Mouse (Mus musculus) liver, embryonic 15.5 days (tissue): ENCODE measurements around the gene Htr6. TPM values are rescaled to one million over a fixed set of nuclear protein-coding genes. Genes with fewer than 3 reads are reported as not detected.

ENCODE experiments used
- ATAC-seq: fragments of 200-750 bp; cut with Nextera tagmentation; 2 replicates; pipeline ENCODE4 v1.8.0; 2017; ENCODE audit warnings: moderate number of reproducible peaks, mild to moderate bottlenecking, moderate library complexity; ENCODE audit not compliant: insufficient read depth
- H3K27ac ChIP-seq: fragments of 300-500 bp; sonication (generic); replicated peaks from 2 replicates; pipeline ENCODE4 v1.5.1; 2015; ENCODE audit warnings: mild to moderate bottlenecking, inconsistent platforms
- H3K27me3 ChIP-seq: fragments of 300-500 bp; sonication (generic); 2 replicates; pipeline ENCODE4 v1.6.1; 2015; ENCODE audit warnings: mild to moderate bottlenecking, inconsistent platforms
- H3K36me3 ChIP-seq: fragments of 300-500 bp; sonication (generic); replicated peaks from 2 replicates; pipeline ENCODE4 v1.6.1; 2015; ENCODE audit warnings: moderate library complexity, mild to moderate bottlenecking, inconsistent platforms
- H3K4me1 ChIP-seq: fragments of 300-500 bp; sonication (generic); replicated peaks from 2 replicates; pipeline ENCODE4 v1.6.1; 2015; ENCODE audit warnings: inconsistent platforms
- H3K4me2 ChIP-seq: fragments of 300-500 bp; sonication (generic); 2 replicates; pipeline ENCODE4 v1.6.1; 2015; ENCODE audit warnings: moderate library complexity, mild to moderate bottlenecking, inconsistent platforms
- H3K4me3 ChIP-seq: fragments of 300-500 bp; sonication (generic); replicated peaks from 2 replicates; pipeline ENCODE4 v1.5.1; 2015; ENCODE audit warnings: mild to moderate bottlenecking, inconsistent platforms
- H3K9ac ChIP-seq: fragments of 300-500 bp; sonication (generic); 2 replicates; pipeline ENCODE4 v1.6.1; 2015; ENCODE audit warnings: moderate library complexity, mild to moderate bottlenecking, inconsistent platforms
- H3K9me3 ChIP-seq: fragments of 300-500 bp; sonication (generic); replicated peaks from 2 replicates; pipeline ENCODE4 v1.6.1; 2016; ENCODE audit warnings: inconsistent platforms
- WGBS: fragments of 180-500 bp; shearing (Covaris S2); methylation state at CpG from one replicate; pipeline ENCODE4 v1.1.7; 2015; ENCODE audit warnings: mixed read lengths; ENCODE audit not compliant: insufficient replicate concordance; 5-methylcytosine and 5-hydroxymethylcytosine counted together
- polyA plus RNA-seq: library from polyadenylated mRNA; unstranded; fragments of >200 nt; fragmentation: Nextera tagmentation; extraction: Ambion mirVana; gene quantifications from 2 replicates; pipeline ENCODE4 v1.2.1, GENCODE M21; 2015

The Htr6 gene
- polyA plus RNA-seq, 1 experiment from 2014 or later, result not detected

DNA sequence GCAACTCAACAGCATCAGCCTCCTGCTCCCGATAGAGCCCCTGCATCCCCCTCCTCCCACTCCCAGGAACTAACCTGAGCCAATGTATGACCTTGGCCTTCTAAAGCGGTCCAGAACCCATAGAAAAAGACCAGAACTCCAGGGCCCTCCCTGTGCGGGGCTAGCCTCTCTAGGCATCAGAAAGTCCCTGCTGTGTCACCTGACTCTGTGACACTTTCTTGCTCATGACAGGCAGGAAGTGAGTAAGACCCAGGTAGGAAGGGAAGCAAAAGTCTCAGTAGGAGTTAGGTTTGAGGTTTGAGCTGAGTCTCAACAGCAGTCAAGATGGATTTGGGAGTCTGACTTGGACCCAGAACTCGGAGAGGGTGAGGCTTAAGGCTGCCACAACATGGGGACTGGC is 11.6 kb upstream of the Htr6 start:
- Histone ChIP-seq H3K27ac (no peak overlapping the region), H3K36me3 (no peaks in the 10 kb centered on the region), H3K9ac (no peak overlapping the region), H3K4me1 (peaks cover 4% of the 10 kb centered on the region), H3K27me3 (peaks cover 89% of the 10 kb centered on the region), H3K4me3 (no peak overlapping the region), H3K4me2 (no peak overlapping the region), H3K9me3 (no peaks in the 10 kb centered on the region)
- no peak for ATAC-seq
- 43% methylated on average over 4 of the region's 4 CpGs for WGBS

DNA sequence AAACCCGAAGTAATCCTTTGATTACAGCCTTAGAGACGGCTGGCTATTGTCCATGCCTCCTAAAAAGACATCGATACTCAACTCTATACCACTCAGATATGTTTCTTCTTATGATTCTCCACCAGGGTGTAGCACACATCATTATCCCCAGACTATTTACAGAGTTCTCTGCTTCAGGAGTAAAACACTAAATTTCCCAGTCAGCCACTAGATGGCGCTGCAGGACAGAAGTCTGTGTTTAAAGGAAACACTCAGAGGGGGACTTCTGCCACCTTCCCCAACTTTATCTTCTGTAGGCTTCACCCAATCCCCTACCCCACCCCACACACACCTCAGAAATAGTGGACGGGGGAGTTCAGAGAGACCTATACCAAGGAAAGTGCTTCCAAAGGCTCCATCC is 10.7 kb upstream of the Htr6 start:
- H3K4me2 ChIP-seq, result no peak overlapping the region
- no peak for ATAC-seq
- peaks cover 87% of the 10 kb centered on the region for H3K27me3 ChIP-seq
- H3K4me1 ChIP-seq, result no peaks in the 10 kb centered on the region
- no peak overlapping the region for H3K4me3 ChIP-seq
- 10% methylated on average over 5 of the region's 5 CpGs for WGBS
- H3K9me3 ChIP-seq, result no peaks in the 10 kb centered on the region
- no peaks in the 10 kb centered on the region for H3K36me3 ChIP-seq
- no peak overlapping the region for H3K27ac ChIP-seq
- H3K9ac ChIP-seq, result no peak overlapping the region

DNA sequence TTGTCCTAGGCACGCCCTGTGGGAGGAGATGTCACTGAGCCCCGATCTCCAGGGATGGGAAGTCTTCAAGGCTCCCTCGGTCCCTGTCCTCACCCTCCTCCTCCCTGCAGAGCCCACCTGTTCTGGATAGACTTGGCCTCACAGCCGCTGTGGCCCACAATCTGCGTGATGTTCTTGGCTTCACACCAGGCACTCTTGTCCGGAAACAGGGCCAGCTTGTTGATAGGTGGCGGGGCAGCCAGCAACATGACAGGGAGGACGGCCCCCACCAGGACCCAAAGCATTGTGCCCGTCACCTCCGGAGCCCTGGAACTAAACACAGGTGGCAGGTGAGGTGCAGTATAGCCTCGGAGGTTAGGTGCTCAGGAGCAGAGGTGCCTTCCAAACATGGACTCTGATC is 10.0 kb upstream of the Htr6 start:
- Histone ChIP-seq H3K36me3 (no peaks in the 10 kb centered on the region), H3K4me2 (no peak overlapping the region), H3K9ac (no peak overlapping the region), H3K27ac (no peak overlapping the region), H3K27me3 (peaks cover 82% of the 10 kb centered on the region), H3K9me3 (no peaks in the 10 kb centered on the region), H3K4me3 (no peak overlapping the region), H3K4me1 (no peaks in the 10 kb centered on the region)
- ATAC-seq, result no peak
- WGBS, result 55% methylated on average over 11 of the region's 11 CpGs

DNA sequence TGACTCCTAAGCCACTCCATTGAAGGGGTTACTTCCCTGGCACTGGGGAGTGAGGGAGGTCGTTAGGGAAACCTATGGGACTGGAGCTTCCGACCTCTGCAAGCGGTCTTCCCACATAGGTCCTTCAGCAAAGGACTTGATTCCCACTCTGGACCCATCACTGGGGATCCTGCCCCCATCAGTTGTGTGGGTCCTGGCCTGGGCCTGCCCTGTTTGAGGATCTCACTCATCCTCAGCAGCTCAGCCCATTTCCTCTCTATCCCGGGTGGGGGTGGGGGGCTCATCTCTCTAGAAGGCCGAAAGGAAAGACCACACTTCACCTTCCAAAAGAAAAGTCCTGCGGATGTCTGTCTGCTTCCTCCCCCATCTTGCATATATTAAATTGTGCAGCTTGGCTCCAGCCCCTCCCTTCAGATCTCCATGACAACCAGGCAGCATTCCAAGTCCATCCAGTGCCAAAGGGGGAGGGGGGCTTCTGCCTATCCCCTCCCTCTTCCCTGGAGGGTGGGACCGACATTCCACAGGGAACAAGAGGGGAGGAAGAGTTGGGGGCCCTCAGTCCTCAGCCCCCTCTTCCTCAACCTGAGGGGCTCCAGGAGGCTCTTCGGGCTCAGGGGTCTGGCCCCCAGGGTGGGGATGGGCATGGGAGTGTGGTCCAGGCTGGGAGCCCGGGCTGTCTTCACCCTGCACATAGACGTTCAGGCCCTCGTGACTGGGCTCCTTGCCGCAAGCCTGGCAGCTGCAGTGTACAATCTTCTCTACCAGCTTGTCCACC is 7.6 kb upstream of the Htr6 start:
- 40% methylated on average over 12 of the region's 12 CpGs for WGBS
- Histone ChIP-seq H3K4me3 (no peak overlapping the region), H3K4me1 (no peaks in the 10 kb centered on the region), H3K4me2 (no peak overlapping the region), H3K27me3 (peaks cover 69% of the 10 kb centered on the region), H3K27ac (no peak overlapping the region), H3K9ac (no peak overlapping the region), H3K36me3 (no peaks in the 10 kb centered on the region), H3K9me3 (no peaks in the 10 kb centered on the region)
- no peak for ATAC-seq

DNA sequence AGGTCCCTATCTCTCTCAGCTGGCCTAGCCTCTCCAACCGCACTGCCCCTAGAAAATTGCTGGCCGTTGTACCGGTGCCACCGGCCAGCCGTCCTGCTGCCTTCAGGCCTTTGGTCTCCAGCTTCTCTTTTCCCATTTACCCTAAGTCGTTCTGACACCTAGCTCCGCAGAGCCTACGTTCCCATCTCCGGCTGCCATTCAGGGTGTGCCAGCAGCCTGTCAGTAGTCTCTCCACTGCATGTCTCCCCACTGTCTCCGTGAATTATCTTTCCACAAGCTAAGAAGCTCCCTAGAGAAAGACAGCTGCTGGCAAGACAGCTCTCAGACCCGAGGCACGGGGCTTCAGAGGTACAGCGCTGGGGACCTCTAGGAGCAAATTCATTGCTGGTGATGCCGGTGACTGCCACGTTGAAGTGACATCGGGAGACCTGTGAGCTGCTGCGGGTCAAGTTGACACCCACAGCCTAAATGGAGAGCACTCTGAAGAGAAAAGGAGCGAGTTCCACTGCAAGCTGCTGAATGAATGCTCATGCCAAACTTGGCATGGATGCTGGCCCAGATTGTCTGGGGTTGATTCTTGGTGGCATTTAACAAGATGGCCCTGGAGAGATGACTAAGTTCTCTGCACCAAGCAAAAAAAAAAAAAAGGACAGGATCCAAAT is 6.0 kb upstream of the Htr6 start:
- no peak overlapping the region for H3K9ac ChIP-seq
- no peaks in the 10 kb centered on the region for H3K4me1 ChIP-seq
- no peak for ATAC-seq
- peaks cover 68% of the 10 kb centered on the region for H3K27me3 ChIP-seq
- H3K4me2 ChIP-seq, result no peak overlapping the region
- no peak overlapping the region for H3K4me3 ChIP-seq
- 64% methylated on average over 18 of the region's 18 CpGs for WGBS
- no peak overlapping the region for H3K27ac ChIP-seq
- no peaks in the 10 kb centered on the region for H3K36me3 ChIP-seq
- no peaks in the 10 kb centered on the region for H3K9me3 ChIP-seq

DNA sequence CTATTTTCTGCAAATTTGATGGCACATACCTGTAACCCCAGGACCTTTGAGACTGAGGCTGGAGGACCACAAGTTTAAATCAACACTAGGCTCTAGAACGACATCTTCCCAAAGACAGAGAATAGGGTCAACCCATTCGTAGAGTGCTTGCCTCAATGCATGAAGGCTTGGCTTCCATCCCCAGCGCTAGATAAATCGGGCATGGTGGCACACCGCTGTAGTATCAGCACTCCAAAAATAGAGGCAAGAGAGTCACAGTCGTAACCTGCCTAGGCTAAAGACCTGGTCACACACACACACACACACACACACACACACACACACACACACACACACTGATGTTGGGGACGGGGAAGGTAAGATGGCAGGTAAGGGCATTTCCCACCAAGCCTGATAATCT is 4.9 kb upstream of the Htr6 start:
- ATAC-seq, result no peak
- 79% methylated on average over 7 of the region's 7 CpGs for WGBS
- Histone ChIP-seq H3K27me3 (peaks cover 71% of the 10 kb centered on the region), H3K9ac (no peak overlapping the region), H3K4me2 (no peak overlapping the region), H3K4me1 (peaks cover 3% of the 10 kb centered on the region; the same call in 1 of the 2 replicates), H3K9me3 (no peaks in the 10 kb centered on the region), H3K36me3 (no peaks in the 10 kb centered on the region), H3K27ac (no peak overlapping the region), H3K4me3 (no peak overlapping the region)

DNA sequence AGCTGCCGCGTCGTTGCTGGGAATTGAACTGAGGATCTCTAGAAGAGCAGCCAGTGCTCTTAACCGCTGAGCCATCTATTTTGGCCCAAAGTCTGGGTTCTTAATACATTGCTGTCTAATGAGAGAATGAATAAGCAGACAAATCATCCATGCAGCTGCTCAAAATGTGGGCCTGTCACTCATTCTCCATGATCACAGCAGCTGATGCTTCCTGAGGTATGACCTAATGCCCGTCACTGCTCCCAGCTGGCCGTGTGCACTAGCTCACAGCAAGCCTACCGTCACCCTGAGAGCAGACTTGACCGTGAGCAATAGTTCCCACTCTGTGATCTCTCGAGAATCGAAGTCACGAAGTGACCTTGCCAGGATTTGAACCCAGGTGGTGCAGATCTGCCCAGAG is 4.1 kb upstream of the Htr6 start:
- H3K27ac ChIP-seq, result no peak overlapping the region
- H3K4me1 ChIP-seq, result peaks cover 6% of the 10 kb centered on the region; the same call in 1 of the 2 replicates
- WGBS, result 70% methylated on average over 11 of the region's 11 CpGs
- H3K27me3 ChIP-seq, result peaks cover 72% of the 10 kb centered on the region
- ATAC-seq, result no peak
- H3K4me2 ChIP-seq, result no peak overlapping the region
- H3K9me3 ChIP-seq, result no peaks in the 10 kb centered on the region
- no peak overlapping the region for H3K9ac ChIP-seq
- H3K36me3 ChIP-seq, result no peaks in the 10 kb centered on the region
- no peak overlapping the region for H3K4me3 ChIP-seq

DNA sequence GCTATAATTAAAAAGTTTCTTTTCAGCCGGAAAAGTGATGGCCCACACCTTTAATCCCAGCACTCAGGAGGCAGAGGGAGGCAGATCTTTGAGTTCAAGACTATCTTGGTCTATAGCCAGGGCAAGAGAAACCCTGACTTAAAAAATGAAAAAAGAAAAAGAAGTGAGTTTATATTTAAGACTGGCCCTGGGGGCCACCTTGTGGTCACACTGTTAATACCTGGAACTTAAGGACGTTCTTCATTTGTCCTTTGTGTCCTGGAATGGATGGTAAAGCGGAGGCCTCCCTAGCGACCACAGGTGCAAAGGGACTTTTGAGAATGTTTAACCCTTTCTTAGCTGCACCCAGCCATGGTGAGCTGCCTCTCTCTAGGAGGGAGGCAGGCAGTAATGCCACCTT is 3.4 kb upstream of the Htr6 start:
- Histone ChIP-seq H3K27ac (no peak overlapping the region), H3K4me3 (no peak overlapping the region), H3K4me2 (no peak overlapping the region), H3K27me3 (peaks cover 75% of the 10 kb centered on the region), H3K36me3 (no peaks in the 10 kb centered on the region), H3K9ac (no peak overlapping the region), H3K9me3 (no peaks in the 10 kb centered on the region), H3K4me1 (peaks cover 6% of the 10 kb centered on the region; the same call in 1 of the 2 replicates)
- WGBS, result 17% methylated on average over 4 of the region's 4 CpGs
- no peak for ATAC-seq

DNA sequence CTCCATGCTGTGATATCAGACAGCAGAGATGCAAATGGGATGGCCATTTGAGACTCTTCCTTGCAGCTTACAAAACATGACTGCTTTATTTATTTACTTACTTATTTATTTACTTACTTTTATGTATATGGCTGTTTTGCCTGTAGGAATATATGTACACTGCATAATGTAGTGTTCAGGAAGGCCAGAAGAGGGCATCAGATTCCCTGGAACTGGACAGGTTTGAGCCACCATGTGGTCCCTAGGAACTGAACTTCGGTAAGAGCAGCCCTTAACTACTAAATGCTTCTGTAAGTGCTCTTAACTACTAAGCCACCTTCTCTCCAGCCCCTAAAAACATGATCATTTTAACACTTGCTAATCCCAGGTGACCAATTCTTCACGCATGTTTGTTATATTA is 2.9 kb upstream of the Htr6 start:
- no peak overlapping the region for H3K9ac ChIP-seq
- peaks cover 6% of the 10 kb centered on the region; the same call in 1 of the 2 replicates for H3K4me1 ChIP-seq
- no peak for ATAC-seq
- no peak overlapping the region for H3K27ac ChIP-seq
- H3K4me2 ChIP-seq, result no peak overlapping the region
- no peaks in the 10 kb centered on the region for H3K36me3 ChIP-seq
- H3K27me3 ChIP-seq, result peaks cover 76% of the 10 kb centered on the region
- 30% methylated on average over 2 of the region's 2 CpGs for WGBS
- H3K4me3 ChIP-seq, result no peak overlapping the region
- H3K9me3 ChIP-seq, result no peaks in the 10 kb centered on the region

DNA sequence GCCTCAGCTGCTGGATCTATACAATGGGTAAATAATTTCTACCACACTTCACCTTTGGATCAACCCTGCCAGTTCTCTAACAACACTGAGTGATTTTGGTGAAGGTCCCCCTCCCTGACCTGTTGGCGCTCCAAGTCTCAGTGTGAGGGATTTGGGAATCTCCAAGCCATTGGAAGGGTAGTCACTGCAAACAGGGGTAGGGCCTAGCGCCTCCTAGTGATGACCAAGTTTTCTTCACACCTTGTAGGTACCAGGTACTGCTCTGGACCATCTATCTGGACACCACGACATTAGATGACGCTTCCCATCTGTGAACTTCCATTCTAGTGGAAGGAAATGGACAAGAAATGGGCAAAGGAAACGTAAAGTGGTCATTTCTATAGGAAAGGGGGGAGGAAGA is 545 bp upstream of the Htr6 start:
- H3K4me2 ChIP-seq, result no peak overlapping the region
- peaks cover 6% of the 10 kb centered on the region; the same call in 1 of the 2 replicates for H3K4me1 ChIP-seq

DNA sequence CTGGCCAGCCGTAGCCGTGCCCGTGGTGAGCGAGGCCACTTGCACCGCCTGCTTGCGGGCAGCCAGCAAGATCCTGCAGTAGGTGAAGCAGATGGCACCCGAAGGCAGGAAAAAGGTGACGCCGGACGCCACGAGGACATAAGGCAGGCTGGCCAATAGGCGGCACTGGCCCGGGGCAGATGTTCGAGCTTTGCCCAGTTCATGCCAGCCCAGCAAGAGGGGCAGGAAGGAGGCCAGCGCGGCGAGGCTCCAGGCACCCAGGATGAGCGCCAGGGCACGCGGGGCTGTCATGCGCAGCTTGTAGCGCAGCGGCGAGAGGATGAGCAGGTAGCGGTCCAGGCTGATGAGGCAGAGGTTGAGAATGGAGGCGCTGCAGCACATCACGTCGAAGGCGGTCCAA is 1.3 kb downstream of the Htr6 start:
- H3K9me3 ChIP-seq, result no peaks in the 10 kb centered on the region
- no peak overlapping the region for H3K27ac ChIP-seq
- peaks cover 87% of the 10 kb centered on the region for H3K27me3 ChIP-seq
- no peak overlapping the region for H3K4me2 ChIP-seq
- H3K4me3 ChIP-seq, result no peak overlapping the region
- peaks cover 6% of the 10 kb centered on the region; the same call in 1 of the 2 replicates for H3K4me1 ChIP-seq
- no peak overlapping the region for H3K9ac ChIP-seq
- 17% methylated on average over 29 of the region's 29 CpGs for WGBS
- H3K36me3 ChIP-seq, result no peaks in the 10 kb centered on the region
- ATAC-seq, result no peak

More for the DNA sequence above, 545 bp upstream of the Htr6 start:
- Histone ChIP-seq H3K9me3 (no peaks in the 10 kb centered on the region), H3K4me3 (no peak overlapping the region), H3K27ac (no peak overlapping the region), H3K36me3 (no peaks in the 10 kb centered on the region), H3K9ac (no peak overlapping the region), H3K27me3 (peaks cover 77% of the 10 kb centered on the region)
- WGBS, result 14% methylated on average over 5 of the region's 5 CpGs
- ATAC-seq, result no peak
